Mouse (Mus musculus): ENCODE data around the gene Stk32c.

The Stk32c gene

DNA sequence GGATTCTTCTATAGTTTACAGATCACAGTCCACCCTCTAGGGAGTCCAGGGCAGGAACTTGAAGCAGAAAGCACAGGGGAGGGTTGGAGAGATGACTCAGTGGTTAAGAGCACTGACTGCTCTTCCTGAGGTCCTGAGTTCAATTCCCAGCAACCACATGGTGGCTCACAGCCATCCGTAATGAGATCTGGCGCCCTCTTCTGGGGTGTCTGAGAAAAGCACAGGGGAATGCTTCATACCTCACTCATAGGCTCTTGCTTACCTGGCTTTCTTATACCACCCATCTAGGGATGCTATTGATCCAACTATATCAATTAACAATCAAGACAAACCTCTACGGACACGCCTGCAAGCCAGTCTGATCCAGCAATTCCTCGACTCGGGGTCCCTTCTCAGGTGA lies 21.5 kb downstream of the Stk32c start:
- DNase-seq: no peak

DNA sequence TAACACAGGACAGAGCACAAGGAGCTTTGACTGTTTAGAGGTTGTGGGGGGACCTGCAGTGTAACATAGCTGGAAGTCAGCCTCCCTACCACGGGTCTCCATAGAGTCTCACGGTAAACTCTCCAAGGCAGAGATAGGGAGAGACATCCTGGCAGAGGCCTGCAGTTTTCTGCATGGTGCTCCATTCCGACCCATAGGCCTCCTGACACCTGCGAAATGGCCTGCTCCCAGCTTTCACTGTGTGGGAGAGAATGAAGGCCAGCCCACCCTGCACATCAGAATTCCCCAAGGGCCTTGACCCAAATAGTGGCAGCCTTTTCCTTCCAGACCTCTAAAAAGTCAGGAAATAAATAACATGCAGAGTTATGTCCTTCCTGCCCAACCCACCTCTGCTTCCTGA lies 22.5 kb downstream of the Stk32c start:
- no peak for DNase-seq

DNA sequence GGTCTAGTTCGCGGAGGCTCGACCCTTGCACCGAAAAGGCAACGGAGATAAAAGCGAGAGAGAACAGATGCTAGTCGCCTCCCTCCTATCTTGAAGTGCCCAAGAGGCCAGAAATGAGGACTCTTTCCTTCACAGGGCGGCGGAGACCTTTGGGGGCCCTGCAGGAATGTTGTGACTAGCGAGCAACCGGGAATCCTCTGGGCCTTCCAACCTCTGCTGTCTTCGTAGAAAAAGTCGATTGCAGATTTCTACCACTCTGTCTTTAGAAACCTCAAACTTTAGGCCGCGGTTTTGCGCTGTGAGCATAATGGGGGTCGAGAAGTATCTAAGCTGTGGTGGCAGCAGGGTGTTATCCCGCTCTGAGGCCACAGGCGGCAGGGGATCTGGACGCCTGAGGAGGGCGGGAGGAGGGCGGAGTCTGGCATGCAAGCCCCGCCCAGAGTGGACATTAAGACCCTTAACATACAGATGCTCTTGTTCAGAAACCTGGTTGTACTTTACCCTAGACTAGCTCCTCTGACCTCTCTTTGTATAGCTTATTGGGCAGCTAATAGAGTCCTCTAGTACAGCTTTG lies 24.4 kb downstream of the Stk32c start:
- peak; percentile 22 for DNase-seq

DNA sequence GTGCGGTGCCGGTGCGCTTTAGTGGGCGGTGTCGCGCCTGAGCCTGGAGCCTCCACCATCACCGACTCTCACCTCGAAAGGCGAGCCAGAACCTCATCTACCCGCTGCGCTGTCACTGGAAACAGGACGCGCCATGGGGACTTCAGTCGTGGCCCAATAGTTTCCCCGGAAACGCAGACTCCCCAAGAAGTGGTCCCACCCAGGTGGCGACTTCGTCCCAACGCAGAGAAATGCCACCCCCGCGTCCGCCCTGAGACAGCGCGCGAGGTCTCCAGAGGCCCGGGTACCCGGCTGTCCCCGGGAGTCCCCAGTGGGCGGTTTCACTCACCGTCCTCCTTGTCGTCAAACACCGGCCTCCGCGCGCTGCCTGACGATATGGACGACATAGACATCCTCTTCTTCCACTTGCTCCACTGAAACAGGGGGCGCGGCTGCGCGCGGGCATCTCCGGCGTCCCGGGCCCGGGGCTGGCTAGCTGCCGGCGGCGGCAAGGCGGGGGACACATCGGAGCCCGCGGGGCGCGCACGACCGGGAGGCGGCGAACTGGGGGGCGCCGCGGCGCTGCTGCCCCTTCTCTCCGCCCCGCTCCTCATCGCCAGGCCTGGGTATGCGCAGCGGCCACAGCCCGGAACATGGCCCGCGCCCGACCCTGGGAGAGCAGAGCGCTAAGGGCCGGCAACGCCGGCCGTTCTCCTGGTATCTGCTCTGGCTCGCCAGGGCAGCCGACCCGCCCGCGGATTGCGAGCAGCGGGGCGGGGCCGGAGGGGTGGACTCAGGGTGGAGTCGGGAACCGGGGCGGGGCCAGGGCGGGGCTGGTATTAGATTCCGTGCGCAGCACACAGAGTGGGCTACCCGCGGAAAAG lies 25.1 kb downstream of the Stk32c start:
- peak; percentile 88 for DNase-seq

DNA sequence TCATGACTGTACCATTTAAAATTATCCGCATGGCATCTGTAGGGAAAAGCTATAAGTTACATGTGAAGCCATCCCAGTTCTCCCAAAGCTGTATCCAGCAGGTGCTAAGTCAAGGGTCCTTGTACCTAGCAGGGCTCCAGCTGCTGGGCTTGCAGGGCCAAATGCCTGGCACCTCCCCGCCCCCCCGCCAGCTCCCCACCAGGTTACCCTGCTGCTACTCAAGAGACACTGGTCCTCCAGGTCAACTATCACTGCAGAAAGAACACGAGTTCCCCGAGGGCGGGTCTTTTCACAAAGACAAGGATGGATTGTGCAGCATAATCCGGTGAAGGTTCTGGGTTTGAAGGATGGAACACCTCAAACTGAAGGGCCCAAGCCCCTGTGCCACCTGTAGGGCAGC lies 25.8 kb downstream of the Stk32c start:
- no peak for DNase-seq

DNA sequence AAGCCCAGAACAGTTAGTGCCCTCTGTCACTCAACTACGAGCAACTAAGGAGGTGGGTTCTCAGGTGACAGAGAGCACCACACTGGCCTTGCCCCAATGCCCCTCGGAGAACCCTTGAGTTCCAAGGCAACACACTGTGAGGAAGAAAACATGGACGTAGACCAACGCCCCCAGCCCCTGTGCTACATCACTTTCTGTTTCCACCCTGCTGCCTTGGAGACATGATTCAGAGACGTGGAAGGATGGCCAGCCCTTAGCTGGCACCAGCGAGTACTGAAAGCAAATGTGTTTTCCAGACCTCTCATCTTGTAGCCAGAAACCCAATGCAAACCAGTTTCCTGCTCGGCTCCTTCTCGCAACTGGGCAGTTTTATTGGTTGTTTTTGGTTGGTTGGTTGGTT lies 26.7 kb downstream of the Stk32c start:
- DNase-seq: no peak

DNA sequence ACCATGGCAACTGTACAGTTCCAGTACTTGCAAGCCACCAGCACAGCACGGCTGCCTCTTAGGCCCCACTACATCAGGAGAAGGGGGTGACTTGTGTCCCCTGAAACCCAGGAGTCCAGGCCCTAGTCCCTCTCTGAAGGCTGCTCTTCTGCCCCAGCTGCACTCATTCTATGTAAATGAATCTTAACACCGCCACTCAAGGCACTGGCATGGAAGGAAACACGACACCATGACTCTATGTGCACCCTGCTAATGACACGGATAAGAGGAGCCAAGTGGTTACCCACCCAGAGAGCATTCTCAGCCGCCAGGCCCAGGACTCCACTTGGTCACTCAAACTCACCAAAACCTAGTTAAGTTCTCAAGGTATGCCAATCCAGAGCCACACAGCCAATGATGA lies 27.1 kb downstream of the Stk32c start:
- DNase-seq: no peak

DNA sequence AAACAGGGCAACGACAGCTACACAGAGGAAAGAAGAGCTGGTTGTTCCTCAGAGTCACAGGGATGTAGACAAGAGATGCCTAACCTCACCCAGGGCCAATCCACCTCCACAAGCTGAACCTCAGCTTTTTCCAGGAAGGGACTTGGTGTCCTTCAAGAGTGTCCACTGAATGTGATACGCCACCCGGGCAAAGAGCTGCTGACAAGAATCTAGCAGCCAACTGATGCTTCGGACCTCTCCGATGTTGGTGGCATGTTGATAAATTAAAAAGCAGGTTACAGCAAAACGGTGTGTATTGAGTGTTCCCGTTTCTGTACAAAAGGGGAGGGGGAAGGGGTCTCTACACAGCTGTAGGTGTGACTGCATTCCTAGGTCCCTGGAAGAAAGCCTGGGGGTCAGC lies 28.3 kb downstream of the Stk32c start:
- DNase-seq: no peak

DNA sequence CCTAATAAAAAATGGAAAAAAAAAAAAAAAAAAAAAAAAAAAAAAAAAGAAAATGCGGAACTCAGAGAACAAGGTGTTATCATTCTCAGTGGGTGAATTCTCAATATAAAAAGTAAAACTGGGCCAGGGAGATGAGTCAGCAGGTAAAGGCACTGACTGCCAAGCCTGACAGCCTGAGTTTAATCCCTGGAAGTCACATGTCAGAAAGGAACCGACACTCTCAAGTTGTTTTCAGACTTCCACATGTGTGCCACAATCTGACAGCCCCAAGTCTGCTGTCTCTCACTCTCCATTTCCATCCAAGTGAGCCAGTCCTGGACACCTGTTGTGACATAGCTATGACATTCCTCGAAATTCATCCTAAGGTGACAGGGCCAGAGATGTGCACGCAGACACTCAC lies 28.7 kb downstream of the Stk32c start:
- no peak for DNase-seq

DNA sequence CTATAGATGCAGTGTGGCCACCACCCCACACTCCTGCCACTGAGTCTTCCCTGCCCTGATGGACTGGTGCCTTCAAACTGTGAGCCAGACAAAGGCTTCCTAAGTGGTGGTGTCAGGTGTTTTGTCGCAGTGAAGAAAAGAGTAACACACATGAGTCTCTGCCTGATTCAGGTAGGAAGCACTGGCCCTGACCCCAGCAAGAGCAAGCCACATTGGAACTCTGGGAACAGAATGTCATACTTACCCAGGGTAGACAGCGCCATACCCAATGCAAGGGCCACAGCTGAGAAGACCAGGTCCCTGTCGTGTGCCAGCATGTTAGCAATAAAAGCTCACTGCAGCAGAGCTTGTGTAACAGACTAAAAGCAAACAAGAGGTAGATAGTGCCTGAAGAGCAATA lies 33.0 kb downstream of the Stk32c start:
- DNase-seq: no peak

DNA sequence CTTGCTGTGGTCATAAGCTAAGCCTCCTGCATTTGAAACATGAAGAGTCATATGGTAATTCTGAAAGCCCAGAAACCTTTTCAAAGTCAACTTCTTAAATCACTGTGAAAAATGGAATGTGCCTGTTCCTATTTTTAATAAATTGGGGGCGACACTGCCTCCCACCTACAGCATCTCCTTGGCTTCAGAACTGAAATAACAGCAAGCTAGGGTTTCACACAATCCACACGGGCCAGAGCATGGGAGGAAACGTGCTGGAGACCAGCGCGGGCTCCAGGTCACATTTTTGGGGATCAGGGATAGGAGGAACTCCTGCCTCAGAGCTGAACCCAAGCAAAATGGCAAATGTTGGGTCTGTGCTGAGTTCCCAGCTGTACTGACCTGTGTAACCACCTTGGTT lies 33.8 kb downstream of the Stk32c start:
- DNase-seq: no peak

DNA sequence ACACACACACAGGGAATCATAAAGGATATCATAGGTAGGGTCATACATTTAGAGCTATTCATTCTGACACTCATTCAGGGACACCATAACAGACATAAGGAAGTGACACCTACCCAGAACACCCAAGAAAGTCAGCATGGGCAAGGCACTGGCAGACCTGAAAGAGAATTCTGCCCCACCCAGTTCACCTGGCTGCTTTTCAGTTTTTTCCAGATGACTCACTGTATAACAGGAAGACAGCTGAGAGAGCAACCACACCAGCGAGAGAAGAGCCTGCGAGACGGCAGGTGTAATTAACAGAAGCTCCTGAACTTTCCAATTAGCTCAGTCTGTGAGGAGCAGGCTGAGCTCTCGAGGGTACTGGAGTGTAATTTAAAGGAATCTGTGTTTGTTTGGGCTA lies 44.0 kb downstream of the Stk32c start:
- no peak for DNase-seq

DNA sequence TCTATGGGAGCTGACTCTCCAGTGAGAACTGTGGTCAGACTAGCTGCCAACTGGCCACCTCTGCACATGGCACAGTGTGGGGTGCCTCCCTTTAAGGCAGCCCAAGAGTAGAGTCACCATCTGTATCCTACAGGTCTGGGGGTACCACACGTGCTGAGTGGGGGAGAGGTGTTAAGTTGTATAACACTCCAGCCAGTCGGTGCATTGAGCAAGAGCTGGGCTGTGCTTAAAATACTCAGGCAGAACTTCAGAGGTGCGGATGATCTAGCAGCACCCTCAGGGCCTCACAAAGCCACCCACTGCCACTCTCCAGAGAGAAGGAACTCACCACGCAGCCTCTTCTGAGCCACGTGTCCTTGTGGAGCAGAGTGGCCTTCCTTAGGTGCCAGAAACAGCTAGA lies 48.7 kb downstream of the Stk32c start:
- DNase-seq: no peak

DNA sequence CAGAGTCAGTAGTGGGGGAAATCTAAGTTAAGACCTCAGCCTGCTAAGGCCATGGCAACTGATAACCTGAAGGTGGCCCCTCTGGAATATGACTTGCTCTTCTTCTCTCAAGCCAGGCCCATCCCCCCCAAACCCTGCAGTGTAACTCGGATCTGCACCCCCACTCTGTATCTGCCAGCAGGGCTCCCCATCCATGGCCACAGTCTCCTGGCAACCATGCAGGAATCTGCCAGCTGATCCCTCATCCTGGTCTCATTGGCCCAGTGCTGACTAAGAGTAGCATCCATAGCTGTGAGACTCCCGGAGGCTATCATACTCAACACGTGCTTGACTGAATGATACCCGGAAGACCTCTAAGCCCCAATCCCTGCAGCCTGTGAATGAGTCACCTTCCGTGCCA lies 54.2 kb downstream of the Stk32c start:
- no peak for DNase-seq

DNA sequence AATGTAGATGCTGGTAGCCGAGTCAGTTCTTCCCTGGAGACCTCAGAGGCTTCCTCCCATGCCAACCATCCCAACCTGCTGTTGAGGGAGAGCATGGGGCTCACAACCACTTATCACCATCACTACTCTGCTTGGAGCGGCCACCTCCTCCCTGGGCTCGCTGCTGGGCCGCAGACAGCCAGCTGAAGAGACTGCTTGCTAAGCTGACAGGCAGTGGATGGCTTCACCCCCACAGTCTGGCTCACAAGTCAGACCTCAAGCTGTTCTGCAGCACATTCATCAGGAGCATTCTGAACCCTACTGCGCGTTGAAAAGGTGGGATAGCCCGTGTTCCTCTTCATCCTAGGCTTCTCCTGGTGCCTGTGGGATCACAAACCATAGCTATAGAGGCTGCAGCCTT lies 54.6 kb downstream of the Stk32c start:
- DNase-seq: no peak

DNA sequence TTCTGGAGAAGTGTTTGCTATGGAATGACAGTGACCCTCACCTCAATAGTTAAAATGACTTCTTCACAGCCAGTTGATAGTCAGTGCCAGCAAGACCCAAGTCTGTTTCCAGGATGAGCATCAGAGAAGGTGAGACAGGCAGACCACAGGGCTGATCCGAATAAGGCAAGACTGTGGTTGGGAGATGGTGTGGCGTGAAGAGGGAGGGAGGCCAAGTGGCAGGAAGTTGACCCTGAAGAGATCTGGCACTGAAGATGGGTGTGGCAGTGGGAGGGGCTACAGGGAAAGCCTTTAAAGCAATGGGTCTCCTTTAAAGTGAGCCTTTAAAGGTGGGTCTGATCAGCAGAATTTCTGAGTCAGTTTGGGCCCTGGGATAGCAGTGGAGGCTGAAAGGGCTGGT lies 55.6 kb downstream of the Stk32c start:
- DNase-seq: no peak

DNA sequence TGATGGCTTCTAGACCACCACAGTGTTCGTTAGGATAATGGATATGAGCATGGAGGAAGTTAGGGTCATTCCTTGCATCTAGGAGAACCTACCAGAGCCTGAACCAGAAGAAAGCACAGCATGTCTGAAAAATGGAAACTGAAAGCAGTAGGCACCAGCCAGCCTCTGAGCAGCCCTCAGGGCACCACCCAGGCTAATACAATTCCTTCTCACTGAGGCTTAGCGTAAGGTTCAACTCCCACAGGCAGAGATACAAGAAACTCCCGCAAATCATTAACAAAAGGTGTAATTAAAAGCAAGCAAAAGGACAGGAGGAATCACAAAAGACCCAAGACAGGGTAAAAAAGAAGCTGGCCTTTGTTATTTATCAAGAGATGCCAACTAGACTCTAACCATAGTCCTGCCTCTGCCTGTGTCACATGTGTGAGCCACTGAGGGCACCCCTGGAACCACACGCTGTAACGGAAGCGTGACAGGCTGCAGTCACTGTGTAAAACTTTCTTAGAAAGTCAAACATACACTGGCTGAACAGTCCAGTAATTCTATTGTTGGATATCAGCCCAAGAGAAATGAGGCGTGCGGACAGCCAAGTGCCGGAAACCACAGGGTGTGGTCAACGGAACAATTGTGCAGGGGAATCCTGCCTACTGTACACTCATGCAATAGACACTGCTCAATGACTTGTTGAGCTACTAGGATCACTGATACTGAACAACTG lies 56.6 kb downstream of the Stk32c start:
- DNase-seq: peak; percentile 49

DNA sequence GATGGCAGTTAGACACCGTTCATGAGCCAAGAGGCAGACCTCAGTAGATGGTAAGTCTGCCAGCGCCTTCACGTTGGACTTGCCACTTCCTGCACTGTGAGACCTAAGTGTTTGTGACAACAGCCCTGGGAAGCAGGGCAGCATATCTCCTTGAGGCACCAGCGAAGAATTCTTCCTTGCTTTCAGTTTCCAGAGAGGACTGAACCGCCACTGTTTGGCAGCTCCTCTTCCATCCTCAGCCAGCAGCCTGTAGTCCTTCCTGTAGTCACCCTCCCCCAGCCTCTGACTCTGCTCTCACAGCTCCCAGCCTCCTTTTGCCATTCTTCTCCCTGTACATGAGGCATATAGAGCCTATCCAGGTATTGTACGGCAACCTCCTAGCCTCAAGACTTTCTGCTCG lies 60.2 kb downstream of the Stk32c start:
- DNase-seq: peak; percentile 33

DNA sequence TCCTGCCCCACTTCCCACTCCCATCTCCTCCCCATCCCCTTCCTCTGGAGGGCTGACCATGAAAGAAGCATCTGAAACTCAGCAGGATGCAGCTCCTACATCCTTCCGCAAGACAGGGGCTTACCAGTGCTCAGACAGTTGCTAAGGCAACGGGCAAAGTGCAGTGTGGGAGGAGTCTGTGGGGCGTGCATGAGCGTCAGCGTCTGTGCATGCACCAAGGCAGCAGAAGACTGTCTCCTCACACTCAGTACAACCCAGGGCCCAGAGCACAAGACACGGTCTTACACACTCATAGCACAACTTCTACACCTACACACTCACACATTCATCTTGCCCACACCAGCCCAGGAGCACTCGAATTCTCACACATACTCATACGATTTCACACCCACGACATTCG lies 62.0 kb downstream of the Stk32c start:
- peak; percentile 66 for DNase-seq

DNA sequence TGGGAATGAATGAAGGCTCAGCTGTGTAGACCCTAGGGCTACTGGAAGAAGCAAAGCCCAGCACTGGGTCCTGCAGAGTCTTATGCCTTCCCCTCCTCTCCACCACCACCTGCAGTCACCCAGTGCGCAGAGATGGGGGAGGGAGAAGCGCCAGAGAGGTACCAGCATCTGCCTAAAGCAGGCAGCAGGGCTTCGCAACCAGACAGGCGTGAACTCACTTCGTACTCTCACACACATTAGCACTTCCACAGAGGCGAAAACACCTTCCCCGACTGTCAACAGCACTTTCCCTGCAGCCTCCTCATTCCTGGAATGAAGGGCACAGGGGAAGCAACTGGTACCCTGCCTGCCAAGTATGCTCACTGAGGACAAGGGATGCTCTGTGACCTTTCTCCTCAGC lies 63.7 kb downstream of the Stk32c start:
- DNase-seq: no peak

DNA sequence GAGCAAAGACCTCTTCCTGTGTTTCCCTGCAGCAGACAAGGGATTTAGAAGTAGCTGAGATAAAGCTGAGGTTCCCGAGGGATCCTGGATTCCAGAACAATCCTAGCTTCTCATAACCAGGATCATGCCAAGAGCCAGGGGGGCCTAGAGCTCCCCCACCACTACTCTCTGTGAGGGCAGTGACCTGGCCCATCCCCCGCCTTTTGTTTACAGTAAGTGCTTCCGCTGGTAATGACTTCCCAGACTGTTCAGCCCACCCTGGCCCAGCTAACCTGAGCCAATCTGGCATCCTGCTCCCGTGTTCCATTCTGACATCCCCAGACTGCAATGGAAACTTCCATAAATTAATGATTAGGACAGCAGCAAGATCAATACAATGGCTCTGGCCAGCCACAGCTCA lies 65.7 kb downstream of the Stk32c start:
- peak; percentile 29 for DNase-seq

DNA sequence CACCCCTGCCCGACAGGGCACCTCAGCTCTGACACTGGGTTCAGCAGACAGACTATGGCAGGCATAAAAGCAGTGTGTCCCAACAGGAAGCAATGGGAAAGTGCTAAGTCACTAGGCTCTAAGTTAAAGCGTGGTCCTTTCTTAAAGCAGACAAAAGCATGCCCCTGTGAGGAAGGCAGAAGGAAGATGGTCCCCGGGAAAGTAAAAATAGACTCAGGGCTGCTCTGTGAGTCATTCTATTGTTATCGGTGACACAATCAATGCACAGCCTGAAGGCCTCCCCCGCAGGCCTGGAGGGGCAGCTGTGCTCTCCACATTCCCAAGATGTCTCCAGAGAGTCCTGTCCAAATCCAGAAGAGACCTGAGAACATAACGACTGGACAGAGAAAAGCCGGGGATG lies 67.2 kb downstream of the Stk32c start:
- DNase-seq: no peak

DNA sequence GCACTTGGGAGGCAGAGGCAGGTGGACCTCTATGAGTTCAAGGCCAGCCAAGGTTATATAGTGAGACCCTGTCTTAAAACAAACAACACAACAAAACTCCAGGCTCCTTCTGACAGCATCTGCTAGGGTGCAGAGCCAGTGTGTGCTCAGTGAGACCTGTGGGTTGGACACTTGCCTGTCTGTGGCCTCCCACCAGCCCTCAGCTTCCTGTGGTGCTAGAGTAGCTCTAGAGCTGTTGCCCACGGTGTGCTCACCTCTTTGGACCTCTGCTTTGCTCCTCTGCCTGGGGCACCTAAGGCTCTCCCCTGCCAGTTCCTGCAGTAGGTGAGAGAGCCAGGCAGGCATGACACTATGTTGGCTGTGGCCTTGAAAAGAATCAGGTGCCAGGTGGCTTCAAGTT lies 69.3 kb downstream of the Stk32c start:
- DNase-seq: no peak

DNA sequence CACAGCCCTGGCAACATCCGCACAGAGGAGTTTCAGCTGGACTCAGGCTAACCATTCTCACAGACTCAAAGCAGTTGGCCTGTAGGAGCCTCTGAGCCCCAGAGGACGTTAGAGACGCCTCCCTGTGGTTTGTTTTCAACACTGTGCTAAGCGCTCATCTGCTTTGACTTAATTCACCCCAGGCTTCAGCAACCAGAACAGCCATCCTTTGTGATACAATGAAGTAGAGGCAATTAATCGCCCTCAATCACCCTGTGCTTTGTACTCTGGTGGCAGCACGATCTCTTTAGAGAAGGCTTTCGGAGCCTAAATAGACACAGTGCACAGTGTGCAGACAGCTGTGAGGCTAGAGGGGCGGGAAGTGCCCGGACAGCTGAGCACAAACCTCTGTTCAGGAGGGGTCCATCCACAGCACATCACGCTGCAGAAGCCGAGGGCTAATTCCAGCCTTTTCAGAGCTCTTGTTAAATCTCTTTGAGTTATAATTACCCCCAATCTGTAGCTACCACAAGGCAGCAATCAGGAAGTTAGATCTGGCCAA lies 73.1 kb downstream of the Stk32c start:
- DNase-seq: no peak
